Mouse (Mus musculus) liver, embryonic 12.5 days (tissue): ENCODE measurements around the gene Spg20. TPM values are rescaled to one million over a fixed set of nuclear protein-coding genes. Genes with fewer than 3 reads are reported as not detected.

Experiments used
- ATAC-seq: fragments of 200-750 bp; cut with Nextera tagmentation; 2 replicates; pipeline ENCODE4 v1.8.0; 2017; ENCODE audit warnings: moderate number of reproducible peaks, mild to moderate bottlenecking, moderate library complexity
- H3K27ac ChIP-seq: fragments of 300-500 bp; sonication (generic); 2 replicates; pipeline ENCODE4 v1.5.1; 2016; ENCODE audit warnings: mild to moderate bottlenecking
- H3K27me3 ChIP-seq: fragments of 300-500 bp; sonication (generic); replicated peaks from 2 replicates; pipeline ENCODE4 v1.6.1; 2016; ENCODE audit warnings: mild to moderate bottlenecking, moderate library complexity
- H3K36me3 ChIP-seq: fragments of 300-500 bp; sonication (generic); 2 replicates; pipeline ENCODE4 v1.6.1; 2016; ENCODE audit warnings: mild to moderate bottlenecking, moderate library complexity
- H3K4me1 ChIP-seq: fragments of 300-500 bp; sonication (generic); 2 replicates; pipeline ENCODE4 v1.6.1; 2016
- H3K4me2 ChIP-seq: fragments of 300-500 bp; sonication (generic); 2 replicates; pipeline ENCODE4 v1.6.1; 2016; ENCODE audit warnings: mild to moderate bottlenecking, moderate library complexity
- H3K4me3 ChIP-seq: fragments of 300-500 bp; sonication (generic); 2 replicates; pipeline ENCODE4 v1.5.1; 2016; ENCODE audit warnings: mild to moderate bottlenecking, moderate library complexity
- H3K9ac ChIP-seq: fragments of 300-500 bp; sonication (generic); 2 replicates; pipeline ENCODE4 v1.6.1; 2016; ENCODE audit warnings: mild to moderate bottlenecking, moderate library complexity
- H3K9me3 ChIP-seq: fragments of 300-500 bp; sonication (generic); replicated peaks from 2 replicates; pipeline ENCODE4 v1.6.1; 2016; ENCODE audit warnings: mild to moderate bottlenecking, moderate library complexity
- whole genome bisulfite sequencing: fragments of 180-500 bp; shearing (Covaris S2); methylation state at CpG from one replicate; pipeline ENCODE4 v1.1.7; 2016; ENCODE audit not compliant: insufficient replicate concordance; 5-methylcytosine and 5-hydroxymethylcytosine counted together
- microRNA-seq: library from miRNA; unstranded; fragments of <30 nt; microRNA quantifications from one replicate; pipeline ENCODE4, GENCODE M21; 2017
- polyA plus RNA-seq: library from polyadenylated mRNA; unstranded; fragments of >200 nt; fragmentation: Nextera tagmentation; extraction: Ambion mirVana; gene quantifications from 2 replicates; pipeline ENCODE4 v1.2.1, GENCODE M21; 2016

Spg20 gene
- polyA plus RNA-seq, 1 experiment from 2014 or later, result 16.2 TPM

DNA sequence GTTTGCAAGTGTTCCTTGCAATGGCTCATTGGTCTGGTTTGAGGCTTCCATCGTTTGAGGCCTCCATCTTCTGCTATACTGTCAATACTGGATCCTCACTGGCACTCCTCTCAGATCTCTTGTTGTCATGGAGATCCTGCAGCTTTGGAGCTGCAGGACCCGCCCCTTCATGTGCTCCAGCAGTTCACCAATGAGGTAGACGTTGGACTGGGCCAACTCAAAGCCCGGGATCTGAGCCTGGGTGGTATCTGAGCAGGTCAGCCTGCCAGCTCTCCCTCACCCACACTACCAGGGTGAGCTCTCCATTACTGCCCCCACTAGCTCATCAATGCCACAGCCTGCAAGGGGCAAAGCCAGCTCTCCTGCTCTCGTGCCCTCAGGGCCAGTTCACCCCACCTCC lies 45.5 kb downstream of the Spg20 start:
- Histone ChIP-seq H3K27ac (no peak overlapping the region), H3K9ac (no peak overlapping the region), H3K4me3 (no peak overlapping the region), H3K9me3 (no peaks in the 10 kb centered on the region), H3K4me2 (no peak overlapping the region), H3K36me3 (no peaks in the 10 kb centered on the region), H3K27me3 (no peaks in the 10 kb centered on the region), H3K4me1 (no peaks in the 10 kb centered on the region)
- no peak for ATAC-seq
- 46% methylated on average over 5 of the region's 5 CpGs for WGBS

DNA sequence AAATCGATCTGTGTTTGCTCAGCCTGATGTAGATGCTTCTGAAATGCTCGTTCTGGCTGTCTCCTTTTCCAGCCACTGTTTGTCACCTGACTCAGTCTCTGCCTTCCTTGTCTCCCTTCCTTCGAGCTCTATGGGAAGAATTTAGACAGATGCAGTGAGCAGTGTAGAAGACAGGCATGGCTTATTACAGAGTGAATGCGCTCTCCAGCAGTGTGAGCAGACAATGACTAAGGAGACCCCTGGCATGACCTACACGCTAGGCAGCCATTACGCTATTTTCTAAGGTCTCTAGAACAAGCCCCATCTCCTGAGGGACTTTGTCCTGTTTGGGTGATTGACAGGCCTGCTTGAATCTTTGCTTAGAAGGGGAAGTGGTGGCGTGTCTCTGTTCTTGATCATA lies 49.2 kb downstream of the Spg20 start:
- ATAC-seq, result no peak
- WGBS, result 55% methylated on average over 7 of the region's 7 CpGs
- H3K36me3 ChIP-seq, result no peaks in the 10 kb centered on the region

DNA sequence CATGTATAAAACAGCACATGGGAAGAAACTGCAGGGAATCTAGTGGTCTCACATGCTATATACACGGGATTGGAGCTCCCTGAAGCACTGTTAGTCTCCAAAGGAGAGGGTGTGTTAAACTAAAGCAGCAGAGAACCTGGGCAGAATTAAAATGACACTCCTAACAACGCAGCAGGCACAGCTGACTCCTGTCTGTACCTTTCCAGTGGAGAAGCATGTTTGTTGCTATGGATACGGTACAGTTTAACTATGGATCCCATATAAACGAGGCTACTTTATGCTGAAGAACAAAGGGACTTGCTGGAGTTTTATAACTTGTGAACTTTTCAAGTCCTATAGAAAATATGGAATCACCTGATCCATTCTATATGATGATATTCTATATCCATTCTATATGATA lies 51.6 kb downstream of the Spg20 start:
- no peak overlapping the region for H3K4me2 ChIP-seq
- no peak overlapping the region for H3K9ac ChIP-seq
- H3K4me3 ChIP-seq, result no peak overlapping the region
- no peaks in the 10 kb centered on the region for H3K27me3 ChIP-seq
- H3K9me3 ChIP-seq, result no peaks in the 10 kb centered on the region
- 60% methylated on average over 4 of the region's 4 CpGs for WGBS
- no peak overlapping the region for H3K27ac ChIP-seq
- ATAC-seq, result no peak
- H3K36me3 ChIP-seq, result no peaks in the 10 kb centered on the region
- no peaks in the 10 kb centered on the region for H3K4me1 ChIP-seq

More for the DNA sequence above, 49.2 kb downstream of the Spg20 start:
- Histone ChIP-seq H3K4me1 (no peaks in the 10 kb centered on the region), H3K4me3 (no peak overlapping the region), H3K27ac (no peak overlapping the region), H3K4me2 (no peak overlapping the region), H3K9me3 (no peaks in the 10 kb centered on the region), H3K27me3 (no peaks in the 10 kb centered on the region), H3K9ac (no peak overlapping the region)

DNA sequence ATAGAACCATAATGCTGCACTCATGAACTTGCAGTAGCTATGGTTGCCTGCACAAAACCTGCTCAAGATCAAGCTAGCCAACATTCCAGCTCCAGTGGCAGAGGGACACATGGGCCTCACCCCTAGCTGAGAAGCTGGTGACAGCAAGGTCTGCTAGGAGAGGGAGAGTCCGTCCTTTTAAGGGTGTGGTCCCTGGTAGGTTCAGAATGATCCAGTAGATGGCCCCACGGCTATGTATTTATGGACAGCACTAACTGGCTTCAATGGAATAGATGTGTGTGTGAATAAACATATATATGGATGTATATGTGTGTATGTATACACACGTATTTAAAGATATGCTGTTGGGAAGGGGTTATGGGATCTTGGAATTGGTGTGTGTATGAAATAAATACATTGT lies 60.6 kb downstream of the Spg20 start:
- no peak overlapping the region for H3K4me2 ChIP-seq
- H3K27ac ChIP-seq, result no peak overlapping the region
- H3K9me3 ChIP-seq, result no peaks in the 10 kb centered on the region
- no peak overlapping the region for H3K9ac ChIP-seq
- WGBS, result 56% methylated on average over 3 of the region's 3 CpGs
- H3K4me3 ChIP-seq, result no peak overlapping the region
- no peak for ATAC-seq
- H3K36me3 ChIP-seq, result no peaks in the 10 kb centered on the region
- no peaks in the 10 kb centered on the region for H3K27me3 ChIP-seq
- H3K4me1 ChIP-seq, result no peaks in the 10 kb centered on the region

DNA sequence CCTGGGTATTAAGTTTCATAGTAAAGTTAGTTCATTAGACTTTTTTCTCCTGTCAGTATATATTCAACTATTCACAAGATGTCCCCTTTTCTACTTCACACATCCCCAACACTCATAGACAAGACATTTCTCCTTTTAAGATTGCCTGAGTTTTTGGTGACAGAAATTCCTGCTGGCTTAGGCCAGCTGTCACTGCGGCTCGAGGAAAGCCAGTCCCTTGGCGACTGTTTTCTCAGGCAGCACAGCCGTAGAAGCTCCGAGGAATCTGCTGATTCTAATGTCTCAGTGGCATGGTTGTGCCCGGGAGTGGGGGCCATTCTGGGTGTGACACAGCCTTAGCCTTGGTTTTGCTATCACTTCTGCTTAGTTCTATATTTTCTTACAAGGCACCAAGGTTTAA lies 65.4 kb downstream of the Spg20 start:
- no peak overlapping the region for H3K9ac ChIP-seq
- no peak overlapping the region for H3K27ac ChIP-seq
- no peak overlapping the region for H3K4me3 ChIP-seq
- H3K27me3 ChIP-seq, result no peaks in the 10 kb centered on the region
- no peaks in the 10 kb centered on the region for H3K36me3 ChIP-seq
- 54% methylated on average over 6 of the region's 6 CpGs for WGBS
- no peak overlapping the region for H3K4me2 ChIP-seq
- no peaks in the 10 kb centered on the region for H3K4me1 ChIP-seq
- ATAC-seq, result no peak
- no peaks in the 10 kb centered on the region for H3K9me3 ChIP-seq

GRCm38 (mm10) chr3:55181766-55182165 lies 69.9 kb downstream of the Spg20 start, which contains the start of gene Sohlh2:
Gene Sohlh2, plus strand, starts transcription at chr3:55182028.
- Histone ChIP-seq H3K4me1 (no peaks in the 10 kb centered on the region), H3K36me3 (no peaks in the 10 kb centered on the region), H3K4me3 (no peak within 1 kb of the TSS), H3K9me3 (no peaks in the 10 kb centered on the region), H3K27me3 (no peaks in the 10 kb centered on the region), H3K9ac (no peak within 1 kb of the TSS), H3K4me2 (no peak within 1 kb of the TSS), H3K27ac (no peak within 1 kb of the TSS)
- WGBS, result 79% methylated on average over 22 of the region's 22 CpGs
- no peak for ATAC-seq

Small RNAs within 50 kb of the gene (microRNA-seq; reads per million reads assigned to microRNA genes)
- gene Gm22029, result not detected

Other genes with a start within 250 kb of the Spg20 start
- 0.50 and 0.99 TPM in 2 replicates for gene Sertm1, start 196.2 kb upstream of the Spg20 start, polyA plus RNA-seq
- gene Ccna1, start 56.6 kb upstream of the Spg20 start, polyA plus RNA-seq, result 0.43 and 0.98 TPM in 2 replicates
- gene Ccdc169, start 25.2 kb downstream of the Spg20 start, polyA plus RNA-seq, result not detected in 2 replicates
- not detected in 2 replicates for gene Sohlh2, start 69.9 kb downstream of the Spg20 start, polyA plus RNA-seq
- gene Dclk1, start 130.3 kb downstream of the Spg20 start, polyA plus RNA-seq, result 1.7 and 1.8 TPM in 2 replicates